Mouse (Mus musculus): ENCODE results near the gene Plcb3.

Gene Plcb3

GRCm38 (mm10) chr19:6909507-6910289 lies 66.6 kb downstream of the Plcb3 start, which contains the start of the genes Trmt112 and Prdx5:
Gene Trmt112, plus strand, starts transcription at chr19:6909698.
Gene Prdx5, minus strand, starts transcription at chr19:6910106.
- in situ Hi-C loops (cut with MboI; ENCODE audit: unreplicated experiment in 2 of 2), result loop anchor here (5.0 kb wide), 1 partner anchor 37 kb away; no protein-coding TSS in a partner anchor

- in situ Hi-C loops (cut with MboI; ENCODE audit: unreplicated experiment in 2 of 2), result no loop called here
These were observed 67.2 kb downstream of the Plcb3 start for GRCm38 (mm10) chr19:6909021-6909420.

GRCm38 (mm10) chr19:6907811-6908540 lies 68.3 kb downstream of the Plcb3 start:
- in situ Hi-C loops (cut with MboI; ENCODE audit: unreplicated experiment in 2 of 2), result no loop called here

GRCm38 (mm10) chr19:6907094-6907493 lies 69.2 kb downstream of the Plcb3 start:
- in situ Hi-C loops (cut with MboI; ENCODE audit: unreplicated experiment in 2 of 2), result no loop called here

- in situ Hi-C loops (cut with MboI; ENCODE audit: unreplicated experiment in 2 of 2), result no loop called here
These were observed 70.1 kb downstream of the Plcb3 start for GRCm38 (mm10) chr19:6906199-6906598.

GRCm38 (mm10) chr19:6905498-6906159 lies 70.6 kb downstream of the Plcb3 start:
- in situ Hi-C loops (cut with MboI; ENCODE audit: unreplicated experiment in 2 of 2), result no loop called here

GRCm38 (mm10) chr19:6904846-6905245 lies 71.4 kb downstream of the Plcb3 start:
- in situ Hi-C loops (cut with MboI; ENCODE audit: unreplicated experiment in 2 of 2), result no loop called here

- in situ Hi-C loops (cut with MboI; ENCODE audit: unreplicated experiment in 2 of 2), result no loop called here
These were observed 73.2 kb downstream of the Plcb3 start for GRCm38 (mm10) chr19:6903031-6903430.
